Mouse (Mus musculus): Measurements from ENCODE around the gene Ppp1r3a. TPM values are rescaled to one million over a fixed set of nuclear protein-coding genes. Genes with fewer than 3 reads are reported as not detected.

Gene Ppp1r3a
- not detected in 2 replicates for polyA plus RNA-seq (2021; fragmentation: Nextera tagmentation)
- long read RNA-seq, experiment 1: 0 reads
- long read RNA-seq, experiment 2: 0 reads

GRCm38 (mm10) chr6:14754901-14755591 lies at the start of gene Ppp1r3a:
TSS of gene Ppp1r3a (minus strand) at chr6:14755274.

Other genes starting within 250 kb of the Ppp1r3a start
- 6.0 and 9.3 TPM in 2 replicates for gene Foxp2, start 146.1 kb upstream of the Ppp1r3a start, polyA plus RNA-seq (2021; fragmentation: Nextera tagmentation)